Mouse (Mus musculus): ENCODE measurements around the gene Slc35e1.

The Slc35e1 gene

GRCm38 (mm10) chr8:72485456-72486199, 6.8 kb downstream of the Slc35e1 start:
- ATAC-seq (ENCODE audit: low TSS enrichment), result peak; percentile 48; the same call in 1 of the 2 replicates

DNA sequence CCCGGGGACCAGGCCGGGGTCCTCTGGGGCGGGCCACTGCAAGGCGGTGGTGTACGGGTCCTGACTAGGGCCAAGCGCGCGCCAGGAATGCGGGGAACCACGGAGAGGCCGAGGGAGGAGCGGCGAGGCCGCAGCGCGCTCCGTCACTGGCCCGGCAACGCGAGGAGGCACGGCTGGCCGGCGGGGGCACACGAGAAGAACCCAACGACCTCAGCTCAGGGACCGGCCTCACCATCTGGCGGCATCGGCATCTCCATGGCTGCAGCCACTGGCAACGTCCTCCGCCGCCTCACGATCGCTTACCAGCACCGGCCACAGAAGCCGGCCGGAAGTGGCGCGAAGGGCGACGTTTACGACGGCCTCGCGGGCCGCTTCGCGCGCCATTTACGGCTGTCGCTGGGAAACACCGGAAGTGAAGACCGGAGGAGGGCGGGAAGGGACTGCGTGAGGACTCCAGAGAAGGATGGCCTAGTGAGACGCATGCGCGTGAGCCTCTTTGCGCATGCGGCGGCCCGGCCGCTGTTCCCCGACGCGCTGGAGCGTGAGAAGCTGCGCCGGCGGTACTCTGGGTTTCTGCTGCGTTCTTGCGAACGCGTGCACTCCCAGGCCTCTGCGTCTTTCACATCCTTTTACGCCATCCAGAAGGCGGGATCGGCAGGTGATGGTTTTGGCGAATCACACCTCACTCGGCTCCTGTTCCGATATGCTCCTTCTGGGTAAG, 17.4 kb downstream of the Slc35e1 start, which contains the start of gene Cherp:
TSS of gene Cherp (minus strand) at position 401 of the 721 bp plus-strand sequence.
- peak; percentile 95 for ATAC-seq (ENCODE audit: low TSS enrichment)

DNA sequence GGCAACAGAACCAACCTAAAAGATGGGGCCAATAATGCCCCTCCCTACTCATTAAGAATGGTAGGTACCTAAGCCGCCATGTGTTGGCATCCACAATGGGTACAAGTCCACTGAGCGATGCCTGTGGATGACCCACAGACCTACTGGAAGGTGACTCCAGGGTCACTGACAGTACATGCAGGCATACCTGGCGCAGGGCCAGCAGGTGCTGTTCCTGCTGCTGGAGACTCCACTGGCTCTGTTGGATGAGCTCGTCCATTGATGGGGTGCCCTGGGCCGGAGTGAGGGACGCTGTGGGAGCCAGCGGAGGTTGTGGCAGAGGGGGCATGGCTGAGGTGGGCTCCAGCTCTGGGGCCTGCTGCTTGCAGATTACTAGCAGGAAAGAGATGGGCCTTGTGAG, 21.7 kb downstream of the Slc35e1 start:
- ATAC-seq (ENCODE audit: low TSS enrichment), result no peak

- no peak for ATAC-seq (ENCODE audit: low TSS enrichment)
These were observed 22.4 kb downstream of the Slc35e1 start for GRCm38 (mm10) chr8:72469984-72470383.

DNA sequence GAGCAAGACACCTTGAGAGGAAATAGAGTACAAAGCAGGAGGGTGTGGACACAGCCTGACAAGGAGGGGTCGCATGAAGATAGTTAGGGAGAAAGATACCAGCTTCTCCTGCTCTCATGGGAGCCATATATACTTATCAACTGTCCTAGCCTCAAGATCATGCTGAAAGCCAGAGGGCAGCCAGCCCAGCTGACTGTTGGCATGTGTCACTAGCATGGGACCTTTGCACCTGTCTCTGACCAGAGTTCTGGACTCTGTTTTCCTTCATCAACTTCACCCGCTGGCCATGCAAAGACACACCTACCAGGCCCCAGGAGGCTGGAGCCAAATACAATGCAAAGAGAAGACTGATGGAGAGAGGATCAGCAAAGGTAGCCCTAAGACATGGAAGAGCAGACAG, 23.2 kb downstream of the Slc35e1 start:
- no peak for ATAC-seq (ENCODE audit: low TSS enrichment)

DNA sequence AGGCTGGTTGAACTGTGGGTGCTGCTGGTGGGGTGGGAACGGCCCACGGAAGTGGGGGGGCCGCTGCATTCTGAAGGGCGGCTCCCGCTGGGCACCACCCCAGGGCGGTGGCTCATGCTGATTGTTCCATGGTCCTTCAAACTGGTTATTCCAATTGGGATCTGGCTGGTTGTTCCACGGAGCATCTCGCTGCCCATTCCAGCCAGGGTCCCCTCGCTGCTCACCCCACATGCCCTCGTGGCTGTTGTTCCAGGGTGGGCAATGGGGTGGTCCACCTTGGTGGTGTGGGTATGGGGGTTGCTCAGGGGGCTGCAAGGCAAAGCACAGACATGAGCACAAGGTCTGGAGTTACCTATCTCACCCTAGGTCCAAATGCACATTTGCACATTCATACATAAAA, 28.2 kb downstream of the Slc35e1 start:
- ATAC-seq (ENCODE audit: low TSS enrichment), result no peak

- no peak for ATAC-seq (ENCODE audit: low TSS enrichment)
These were observed 32.4 kb downstream of the Slc35e1 start for GRCm38 (mm10) chr8:72459881-72460533.

DNA sequence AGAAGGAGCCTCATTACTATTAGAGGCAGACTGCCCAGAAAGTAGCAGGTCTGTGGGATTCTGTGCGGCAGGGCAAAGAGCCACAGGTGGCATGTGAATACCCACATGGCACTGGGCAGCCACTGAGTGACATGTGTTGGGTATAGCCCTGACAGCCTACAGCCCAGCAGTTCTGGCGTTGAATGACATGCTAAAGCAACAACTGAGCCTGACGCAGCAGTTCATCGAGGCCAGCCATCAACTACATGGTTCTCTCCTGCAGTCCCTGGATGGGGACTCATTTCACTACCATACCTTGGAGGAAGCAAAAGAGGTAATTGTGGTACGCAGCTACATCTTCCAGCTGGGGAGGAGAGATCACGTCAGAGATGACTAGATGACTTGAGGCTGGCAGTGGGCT, 34.0 kb downstream of the Slc35e1 start:
- no peak for ATAC-seq (ENCODE audit: low TSS enrichment)

GRCm38 (mm10) chr8:72457806-72458205, 34.6 kb downstream of the Slc35e1 start:
- ATAC-seq (ENCODE audit: low TSS enrichment), result no peak

DNA sequence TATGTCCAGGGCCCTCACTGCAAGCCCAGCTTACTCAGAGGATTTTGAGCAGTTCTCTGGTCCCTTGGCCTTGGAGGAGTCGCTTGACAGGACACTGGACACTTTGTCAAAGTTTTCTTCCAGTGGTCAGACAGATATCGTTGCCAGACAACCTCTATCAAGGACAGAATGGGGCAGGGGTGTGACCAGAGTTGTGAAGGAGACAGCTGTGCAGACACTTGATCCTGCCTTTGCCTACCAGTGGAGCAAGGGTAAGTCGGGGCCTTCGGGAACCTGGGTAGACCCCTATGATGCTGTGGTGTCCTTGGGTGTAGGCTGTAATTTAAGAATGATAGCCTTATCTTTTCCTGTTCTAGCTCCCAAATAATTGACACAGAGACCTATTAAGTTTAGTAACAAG, 37.1 kb downstream of the Slc35e1 start:
- no peak for ATAC-seq (ENCODE audit: low TSS enrichment)

DNA sequence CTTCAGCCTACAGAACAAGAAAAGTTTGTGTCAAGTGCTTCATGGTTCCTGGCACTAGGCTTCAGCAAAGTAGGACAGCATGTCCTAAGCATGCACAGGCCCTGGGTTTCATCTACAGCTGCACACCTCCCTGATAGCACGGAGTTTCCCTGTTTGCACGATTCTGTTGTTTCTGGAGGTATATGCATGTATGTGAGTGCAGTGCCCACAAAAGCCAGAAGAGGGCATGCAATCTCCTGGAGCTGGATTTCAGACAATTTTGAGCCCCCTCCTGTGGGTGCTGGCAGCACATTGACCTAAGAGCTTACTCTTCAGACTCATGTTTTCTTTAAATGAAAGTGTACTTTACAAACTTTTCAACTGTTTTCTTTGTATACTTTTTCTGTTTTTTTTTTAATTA, 38.5 kb downstream of the Slc35e1 start:
- ATAC-seq (ENCODE audit: low TSS enrichment), result no peak

DNA sequence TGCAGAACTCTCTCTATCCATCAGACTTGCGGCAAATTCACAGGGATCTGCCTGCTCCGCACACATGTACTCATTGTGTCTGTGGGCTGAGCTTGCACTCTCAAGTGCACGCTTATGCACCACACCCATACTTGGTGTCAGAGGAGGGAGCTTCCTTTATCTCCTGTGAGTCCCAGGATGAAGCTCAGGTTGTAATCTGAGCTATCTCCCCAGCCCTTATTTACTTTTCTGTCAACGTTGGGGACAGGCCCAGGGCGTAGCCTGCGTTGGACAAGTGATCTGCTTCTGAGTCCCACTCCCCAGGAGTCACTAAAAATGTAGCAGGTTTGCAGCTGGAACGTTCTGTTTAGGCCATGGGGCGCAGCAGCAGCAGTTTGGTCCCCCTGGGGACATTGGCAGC, 40.9 kb downstream of the Slc35e1 start:
- no peak for ATAC-seq (ENCODE audit: low TSS enrichment)

GRCm38 (mm10) chr8:72445071-72445470, 47.3 kb downstream of the Slc35e1 start:
- no peak for ATAC-seq (ENCODE audit: low TSS enrichment)

- ATAC-seq (ENCODE audit: low TSS enrichment), result peak; percentile 50
These were observed 48.4 kb downstream of the Slc35e1 start for GRCm38 (mm10) chr8:72443994-72444350.

- ATAC-seq (ENCODE audit: low TSS enrichment), result peak; percentile 99
These were observed 48.9 kb downstream of the Slc35e1 start, which contains the start of the genes Calr3 and 1700030K09Rik for GRCm38 (mm10) chr8:72443338-72443993. Gene Calr3 (minus strand): TSS chr8:72443870. Gene 1700030K09Rik (plus strand): TSS chr8:72443880.

DNA sequence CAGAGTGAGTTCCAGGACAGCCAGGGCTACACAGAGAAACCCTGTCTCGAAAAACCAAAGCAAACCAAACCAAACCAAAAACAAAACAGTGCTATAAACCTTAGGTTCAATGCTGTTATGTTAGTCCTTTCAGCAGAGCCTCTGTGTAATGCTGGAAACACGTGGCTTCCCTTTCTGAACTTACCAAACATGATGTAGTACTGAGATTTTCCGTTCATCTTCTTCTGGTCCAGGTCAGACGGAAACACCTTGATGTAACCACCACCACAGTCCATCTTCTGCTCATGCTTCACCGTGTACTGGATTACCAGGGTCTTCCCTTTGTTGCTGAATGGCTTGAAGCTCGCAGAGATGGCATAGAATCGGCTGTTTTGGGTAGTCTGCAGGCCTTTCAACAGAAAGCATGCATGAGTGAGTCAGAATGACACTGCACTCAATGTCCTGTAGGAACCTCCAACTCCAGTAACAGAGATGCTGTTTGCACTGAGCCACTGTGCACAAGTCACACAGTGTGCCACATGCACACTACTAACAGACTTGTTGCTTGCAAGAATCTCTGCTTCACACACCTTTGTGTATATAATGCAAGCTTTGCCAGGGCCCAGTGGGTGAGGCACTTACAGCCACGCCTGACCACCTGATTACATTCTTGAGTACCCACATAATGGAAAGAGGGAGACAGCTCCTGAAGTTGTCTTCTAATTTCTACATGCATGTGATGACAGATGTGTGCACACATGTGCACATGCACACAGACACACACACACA, 54.0 kb downstream of the Slc35e1 start:
- no peak for ATAC-seq (ENCODE audit: low TSS enrichment)

DNA sequence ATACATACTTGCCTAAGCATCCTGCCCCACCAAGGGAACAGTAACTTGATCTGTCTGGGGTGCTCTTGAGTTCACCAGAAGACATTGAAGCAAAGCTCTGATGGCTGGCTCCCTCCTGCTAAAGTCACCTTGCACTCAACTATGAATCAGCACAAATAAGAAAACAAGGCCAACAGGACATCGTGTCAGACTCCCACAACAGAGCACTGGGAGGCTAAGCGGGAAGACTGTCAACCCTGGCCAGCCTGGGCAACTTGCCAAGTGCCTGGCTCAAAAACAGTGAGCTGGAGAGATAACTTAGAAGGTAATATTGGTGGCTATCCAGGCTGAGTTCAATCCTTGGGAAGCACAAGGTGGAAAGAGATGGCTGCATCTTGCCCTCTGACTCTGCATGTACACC, 57.5 kb downstream of the Slc35e1 start:
- no peak for ATAC-seq (ENCODE audit: low TSS enrichment)

Data from frontal cortex, adult (tissue).